Comparison of ENCODE assay signal across 13 mouse cellular contexts in genomic region chr3:53561813-53562212, GRCm38 (mm10).
DNase-seq lines count a peak whose midpoint lies in the region; ATAC-seq lines count a peak whose summit lies in the region.
"Had no signal": no experiment of that assay in that cellular context is flagged by ENCODE, and none has a peak within 500 bp of the region (broad histone marks: within the 10 kb centered on the region; RNA-seq: fewer than 3 reads in every experiment).

No protein-coding gene starts in this region.

- H3K9me3 ChIP-seq in forebrain, embryonic 12.5 days: no peaks in the 10 kb centered on the region
- H3K9me3 ChIP-seq in forebrain, embryonic 13.5 days (replicated peaks): no peaks in the 10 kb centered on the region
- H3K9me3 ChIP-seq in liver, embryonic 12.5 days (replicated peaks): no peaks in the 10 kb centered on the region
- H3K9me3 ChIP-seq: limb, embryonic 12.5 days had no signal

- H3K27me3 ChIP-seq in forebrain, embryonic 12.5 days: no peaks in the 10 kb centered on the region
- no peaks in the 10 kb centered on the region for H3K27me3 ChIP-seq in forebrain, embryonic 13.5 days
- H3K27me3 ChIP-seq in liver, embryonic 12.5 days (replicated peaks): no peaks in the 10 kb centered on the region
- H3K27me3 ChIP-seq: limb, embryonic 12.5 days had no signal

- no peak overlapping the region for H3K4me2 ChIP-seq in forebrain, embryonic 12.5 days
- H3K4me2 ChIP-seq in forebrain, embryonic 13.5 days: no peak overlapping the region
- H3K4me2 ChIP-seq in liver, embryonic 12.5 days: no peak overlapping the region
- H3K4me2 ChIP-seq: limb, embryonic 12.5 days had no signal

- DNase-seq in retina, postnatal 1 day: peak; percentile 6
- DNase-seq in retina, embryonic 14.5 days (ENCODE audit: low spot score): no peak
- DNase-seq in thymus, adult 18-20 months: no peak
- DNase-seq in layer of hippocampus, adult 9-11 months: no peak
- DNase-seq in urinary bladder, adult 2 months (ENCODE audit: low spot score): no peak
- DNase-seq: adrenal gland, postnatal 36 days; cerebellum, adult 11-12 months; gastrocnemius, postnatal 36 days; kidney, postnatal 25 days had no signal

- H3K9ac ChIP-seq in forebrain, embryonic 12.5 days: no peak overlapping the region
- no peak overlapping the region for H3K9ac ChIP-seq in forebrain, embryonic 13.5 days
- H3K9ac ChIP-seq in liver, embryonic 12.5 days: no peak overlapping the region
- H3K9ac ChIP-seq: limb, embryonic 12.5 days had no signal

- peak; percentile 44; the same call in 1 of the 2 replicates for ATAC-seq in forebrain, embryonic 12.5 days (ENCODE audit: low FRiP score)
- no peak for ATAC-seq in forebrain, embryonic 13.5 days
- ATAC-seq in liver, embryonic 12.5 days: peak; percentile 69

- WGBS in forebrain, embryonic 12.5 days: 38% methylated on average over 7 of the region's 7 CpGs
- WGBS in forebrain, embryonic 13.5 days: 40% methylated on average over 7 of the region's 7 CpGs
- WGBS in liver, embryonic 12.5 days (ENCODE audit: insufficient replicate concordance): 44% methylated on average over 7 of the region's 7 CpGs

- H3K4me3 ChIP-seq in forebrain, embryonic 12.5 days (replicated peaks): no peak overlapping the region
- H3K4me3 ChIP-seq in forebrain, embryonic 13.5 days: no peak overlapping the region
- H3K4me3 ChIP-seq in liver, embryonic 12.5 days: no peak overlapping the region
- H3K4me3 ChIP-seq: limb, embryonic 12.5 days had no signal

- H3K27ac ChIP-seq in forebrain, embryonic 12.5 days: no peak overlapping the region
- no peak overlapping the region for H3K27ac ChIP-seq in forebrain, embryonic 13.5 days
- no peak overlapping the region for H3K27ac ChIP-seq in liver, embryonic 12.5 days
- H3K27ac ChIP-seq: limb, embryonic 12.5 days had no signal

- H3K36me3 ChIP-seq in forebrain, embryonic 12.5 days (replicated peaks): no peaks in the 10 kb centered on the region
- H3K36me3 ChIP-seq in forebrain, embryonic 13.5 days (ENCODE audit: poor library complexity, severe bottlenecking): no peaks in the 10 kb centered on the region
- no peaks in the 10 kb centered on the region for H3K36me3 ChIP-seq in liver, embryonic 12.5 days
- H3K36me3 ChIP-seq: limb, embryonic 12.5 days had no signal

- peaks cover 26% of the 10 kb centered on the region for H3K4me1 ChIP-seq in forebrain, embryonic 12.5 days
- peaks cover 25% of the 10 kb centered on the region for H3K4me1 ChIP-seq in forebrain, embryonic 13.5 days
- H3K4me1 ChIP-seq in liver, embryonic 12.5 days: peaks cover 11% of the 10 kb centered on the region
